Mouse (Mus musculus): ENCODE results near the gene Cfap126.
"Not testable (repeated sequence)": the region's sequence is repeated elsewhere in the genome, so short reads cannot be mapped to it uniquely, and the experiment has no call there.

Gene Cfap126

DNA sequence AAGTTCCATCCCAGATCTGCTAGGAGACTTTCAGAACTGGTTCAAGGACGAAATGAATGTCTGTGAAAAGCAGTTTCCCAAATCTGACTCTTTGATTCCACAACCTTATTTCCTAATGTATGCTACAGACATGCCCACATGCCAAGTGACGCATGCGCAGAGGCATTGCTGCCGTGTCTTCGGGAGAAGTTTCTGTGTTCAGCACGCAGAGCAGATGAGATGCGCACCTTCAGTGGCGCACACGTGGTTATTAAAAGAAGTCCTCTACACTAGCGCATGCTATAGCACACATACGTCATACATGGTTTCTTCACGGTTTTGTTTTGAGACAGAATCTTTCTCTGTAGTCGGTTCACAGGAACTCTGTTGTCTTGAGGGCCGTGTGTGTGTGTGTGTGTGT is 5.7 kb downstream of the Cfap126 start:
- Histone ChIP-seq H3K36me3 (ENCODE audit: insufficient read depth, low read length) (no peaks in the 10 kb centered on the region), H3K9me3 (ENCODE audit: low read length) (no peaks in the 10 kb centered on the region), H3K4me3 (replicated peaks; ENCODE audit: low read length) (no peak overlapping the region), H3K27me3 (ENCODE audit: insufficient read depth, low read length) (no peaks in the 10 kb centered on the region; the same call in 1 of the 2 replicates), H3K4me1 (replicated peaks; ENCODE audit: low read depth, low read length) (peaks cover 27% of the 10 kb centered on the region)
- TF ChIP-seq CTCF (conservative IDR thresholded peaks at IDR 0.05; ENCODE audit: low read length), result no peak
- no peak for TF ChIP-seq POU5F1 (IDR thresholded peaks at IDR 0.05; ENCODE audit: borderline replicate concordance, low read length)
- TF ChIP-seq NANOG (IDR thresholded peaks at IDR 0.05; ENCODE audit: borderline replicate concordance, low read length), result no peak

DNA sequence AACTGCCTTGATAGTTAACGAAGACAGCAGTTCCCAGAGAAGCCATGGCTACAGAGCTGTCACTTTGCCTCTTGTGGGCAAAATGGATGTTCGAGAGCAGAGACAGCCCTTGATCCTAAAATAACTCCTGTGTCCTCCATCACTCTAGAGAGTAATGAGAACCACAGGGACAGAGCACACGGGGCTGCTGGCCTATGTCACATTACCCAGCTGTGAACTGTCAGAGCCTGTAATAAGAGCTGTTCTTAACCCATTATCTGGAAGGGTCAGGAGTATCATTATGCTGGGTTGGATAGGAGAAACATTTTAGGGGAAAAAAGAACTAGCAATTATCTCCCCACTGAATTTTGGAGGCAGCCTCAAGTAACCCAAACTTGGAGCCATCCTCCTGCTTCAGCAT is 7.2 kb downstream of the Cfap126 start:
- TF ChIP-seq CTCF (conservative IDR thresholded peaks at IDR 0.05; ENCODE audit: low read length) (no peak), NANOG (IDR thresholded peaks at IDR 0.05; ENCODE audit: borderline replicate concordance, low read length) (no peak), POU5F1 (IDR thresholded peaks at IDR 0.05; ENCODE audit: borderline replicate concordance, low read length) (no peak)
- Histone ChIP-seq H3K4me1 (replicated peaks; ENCODE audit: low read depth, low read length) (peaks cover 40% of the 10 kb centered on the region), H3K36me3 (ENCODE audit: insufficient read depth, low read length) (no peaks in the 10 kb centered on the region), H3K4me3 (replicated peaks; ENCODE audit: low read length) (no peak overlapping the region), H3K27me3 (ENCODE audit: insufficient read depth, low read length) (no peaks in the 10 kb centered on the region), H3K9me3 (ENCODE audit: low read length) (no peaks in the 10 kb centered on the region)

DNA sequence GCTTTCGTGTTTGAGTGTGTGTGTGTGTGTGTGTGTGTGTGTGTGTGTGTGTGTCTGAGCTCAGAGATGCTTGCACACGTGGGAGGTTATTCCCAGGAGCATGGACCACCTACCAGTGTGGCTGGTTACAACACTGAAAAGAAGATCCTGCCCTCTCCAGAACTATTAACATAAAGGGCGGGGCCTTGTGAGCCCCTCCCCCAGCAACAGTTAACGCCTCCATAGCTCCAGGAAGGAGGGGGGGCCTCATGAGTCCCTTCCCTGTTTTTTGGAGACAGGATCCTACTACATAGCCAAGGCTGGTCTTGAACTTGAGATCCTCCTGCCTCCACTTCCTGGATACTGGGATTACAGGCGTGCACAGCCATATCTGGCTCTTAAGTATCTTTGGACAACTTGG is 8.1 kb downstream of the Cfap126 start:
- no peaks in the 10 kb centered on the region for H3K27me3 ChIP-seq (ENCODE audit: insufficient read depth, low read length)
- peaks cover 50% of the 10 kb centered on the region for H3K4me1 ChIP-seq (replicated peaks; ENCODE audit: low read depth, low read length)
- H3K36me3 ChIP-seq (ENCODE audit: insufficient read depth, low read length), result no peaks in the 10 kb centered on the region
- no peaks in the 10 kb centered on the region for H3K9me3 ChIP-seq (ENCODE audit: low read length)
- no peak for TF ChIP-seq NANOG (IDR thresholded peaks at IDR 0.05; ENCODE audit: borderline replicate concordance, low read length)
- TF ChIP-seq CTCF (conservative IDR thresholded peaks at IDR 0.05; ENCODE audit: low read length), result no peak
- TF ChIP-seq POU5F1 (IDR thresholded peaks at IDR 0.05; ENCODE audit: borderline replicate concordance, low read length), result no peak
- H3K4me3 ChIP-seq (replicated peaks; ENCODE audit: low read length), result no peak overlapping the region

DNA sequence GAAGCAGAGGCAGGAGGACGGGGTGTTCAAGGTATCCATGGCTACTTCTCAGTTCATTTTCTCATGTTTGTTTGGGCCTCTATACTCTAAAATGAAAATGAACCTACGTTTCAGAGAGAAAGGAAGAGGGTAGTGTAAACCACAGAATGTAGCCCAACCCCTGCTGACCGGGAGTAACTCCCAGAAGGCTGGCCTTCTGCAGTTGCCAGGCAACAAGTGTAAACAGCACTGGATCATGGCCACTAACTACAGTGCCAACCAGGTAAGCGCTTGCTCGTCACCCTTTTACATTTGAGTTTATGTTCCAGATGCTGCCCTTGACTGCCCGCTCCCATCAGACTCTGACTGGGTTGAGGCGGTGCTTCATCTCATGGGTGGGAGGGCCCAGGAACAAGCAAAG is 9.2 kb downstream of the Cfap126 start:
- Histone ChIP-seq H3K9me3 (ENCODE audit: low read length) (no peaks in the 10 kb centered on the region), H3K27me3 (ENCODE audit: insufficient read depth, low read length) (no peaks in the 10 kb centered on the region), H3K36me3 (ENCODE audit: insufficient read depth, low read length) (peaks cover 3% of the 10 kb centered on the region), H3K4me3 (replicated peaks; ENCODE audit: low read length) (no peak overlapping the region), H3K4me1 (replicated peaks; ENCODE audit: low read depth, low read length) (peaks cover 54% of the 10 kb centered on the region)
- TF ChIP-seq NANOG (IDR thresholded peaks at IDR 0.05; ENCODE audit: borderline replicate concordance, low read length) (no peak), CTCF (conservative IDR thresholded peaks at IDR 0.05; ENCODE audit: low read length) (no peak), POU5F1 (IDR thresholded peaks at IDR 0.05; ENCODE audit: borderline replicate concordance, low read length) (no peak)

DNA sequence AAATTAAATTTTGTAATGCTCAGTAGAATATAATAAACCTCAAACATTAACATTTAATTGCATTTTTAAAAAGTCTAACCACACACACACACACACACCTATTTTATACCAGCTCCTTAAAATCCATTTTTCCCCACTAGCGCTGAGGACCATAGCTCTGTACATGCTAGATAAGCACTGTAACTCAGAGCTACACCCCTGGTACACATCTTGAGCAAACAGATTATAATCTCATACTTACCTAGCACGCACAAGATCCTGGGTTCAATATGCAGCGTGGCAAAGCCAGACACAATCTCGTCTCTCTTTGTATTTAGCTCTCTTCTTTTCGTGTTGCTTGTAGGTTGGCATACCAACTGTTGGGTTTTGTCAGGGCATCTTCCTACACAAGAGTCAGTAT is 10.7 kb downstream of the Cfap126 start:
- Histone ChIP-seq H3K27me3 (ENCODE audit: insufficient read depth, low read length) (no peaks in the 10 kb centered on the region), H3K36me3 (ENCODE audit: insufficient read depth, low read length) (peaks cover 17% of the 10 kb centered on the region), H3K4me1 (replicated peaks; ENCODE audit: low read depth, low read length) (peaks cover 61% of the 10 kb centered on the region), H3K9me3 (ENCODE audit: low read length) (no peaks in the 10 kb centered on the region), H3K4me3 (replicated peaks; ENCODE audit: low read length) (no peak overlapping the region)
- TF ChIP-seq POU5F1 (IDR thresholded peaks at IDR 0.05; ENCODE audit: borderline replicate concordance, low read length), result no peak
- no peak for TF ChIP-seq NANOG (IDR thresholded peaks at IDR 0.05; ENCODE audit: borderline replicate concordance, low read length)

DNA sequence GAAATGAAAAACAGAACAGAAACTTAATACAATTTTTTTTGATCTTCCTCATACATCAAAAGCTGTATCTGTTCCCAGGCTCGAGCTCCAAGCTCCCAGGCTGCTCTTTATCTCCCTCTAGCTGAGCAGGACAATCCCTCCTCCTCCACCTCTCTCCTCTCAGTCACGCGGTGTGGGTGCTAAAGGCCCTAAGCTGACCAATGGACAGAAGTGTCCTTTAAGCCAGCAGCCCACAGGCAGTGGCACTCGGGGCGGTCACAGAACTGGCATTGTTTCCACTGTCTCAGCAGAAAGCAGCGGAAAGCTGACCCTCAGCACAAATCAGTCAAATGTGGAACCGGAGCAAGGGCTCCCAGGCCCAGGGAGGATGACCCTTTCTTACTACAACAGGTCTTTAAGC is 15.5 kb downstream of the Cfap126 start:
- H3K4me1 ChIP-seq (replicated peaks; ENCODE audit: low read depth, low read length), result peaks cover 73% of the 10 kb centered on the region
- no peaks in the 10 kb centered on the region for H3K27me3 ChIP-seq (ENCODE audit: insufficient read depth, low read length)
- TF ChIP-seq CTCF (conservative IDR thresholded peaks at IDR 0.05; ENCODE audit: low read length), result no peak
- TF ChIP-seq NANOG (IDR thresholded peaks at IDR 0.05; ENCODE audit: borderline replicate concordance, low read length), result no peak
- TF ChIP-seq POU5F1 (IDR thresholded peaks at IDR 0.05; ENCODE audit: borderline replicate concordance, low read length), result no peak
- H3K9me3 ChIP-seq (ENCODE audit: low read length), result no peaks in the 10 kb centered on the region
- H3K4me3 ChIP-seq (replicated peaks; ENCODE audit: low read length), result peak overlapping the region; percentile 55; the same call in 1 of the 2 replicates
- H3K36me3 ChIP-seq (ENCODE audit: insufficient read depth, low read length), result peaks cover 56% of the 10 kb centered on the region

DNA sequence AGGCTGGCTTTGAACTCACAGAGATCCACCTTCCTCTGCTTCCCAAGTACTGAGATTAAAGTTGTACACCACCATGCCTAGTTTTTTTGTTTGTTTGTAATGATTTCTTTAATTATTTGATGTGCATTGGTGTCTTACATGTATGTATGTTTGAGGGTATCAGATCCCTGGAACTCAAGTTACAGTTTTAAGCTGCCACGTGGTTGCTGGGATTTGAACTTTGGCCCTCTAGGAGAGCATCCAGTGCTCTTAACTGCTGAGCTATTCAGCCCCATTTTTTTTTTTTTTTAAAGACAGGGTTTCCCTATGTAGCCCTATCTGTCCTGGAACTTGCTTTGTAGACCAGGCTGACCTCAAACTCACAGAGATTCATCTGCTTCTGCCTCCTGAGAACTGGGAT is 17.3 kb downstream of the Cfap126 start:
- Histone ChIP-seq H3K4me3 (replicated peaks; ENCODE audit: low read length) (no peak overlapping the region), H3K27me3 (ENCODE audit: insufficient read depth, low read length) (no peaks in the 10 kb centered on the region), H3K36me3 (ENCODE audit: insufficient read depth, low read length) (peaks cover 71% of the 10 kb centered on the region), H3K9me3 (ENCODE audit: low read length) (no peaks in the 10 kb centered on the region), H3K4me1 (replicated peaks; ENCODE audit: low read depth, low read length) (peaks cover 74% of the 10 kb centered on the region)
- no peak for TF ChIP-seq NANOG (IDR thresholded peaks at IDR 0.05; ENCODE audit: borderline replicate concordance, low read length)
- no peak for TF ChIP-seq POU5F1 (IDR thresholded peaks at IDR 0.05; ENCODE audit: borderline replicate concordance, low read length)
- TF ChIP-seq CTCF (conservative IDR thresholded peaks at IDR 0.05; ENCODE audit: low read length), result no peak

DNA sequence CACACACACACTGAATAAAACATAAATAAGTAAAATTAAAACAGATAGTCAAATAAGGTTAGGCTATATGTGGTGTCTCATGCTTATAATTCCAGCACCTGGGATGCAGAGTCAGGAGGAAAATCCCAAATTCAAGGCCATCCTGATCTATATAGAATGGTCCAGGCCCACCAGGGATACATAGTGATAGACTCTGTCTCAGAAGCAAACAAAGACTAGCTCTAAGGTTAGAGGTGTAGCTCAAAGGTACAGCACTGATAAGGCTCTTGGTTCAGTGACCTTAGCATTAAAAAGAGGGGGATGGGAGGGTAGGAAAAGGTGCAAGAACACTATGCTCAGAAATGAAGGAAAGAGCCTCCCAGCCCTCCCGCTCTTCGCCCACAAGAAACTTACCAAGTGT is 21.9 kb downstream of the Cfap126 start:
- TF ChIP-seq NANOG (IDR thresholded peaks at IDR 0.05; ENCODE audit: borderline replicate concordance, low read length) (no peak), POU5F1 (IDR thresholded peaks at IDR 0.05; ENCODE audit: borderline replicate concordance, low read length) (no peak), CTCF (conservative IDR thresholded peaks at IDR 0.05; ENCODE audit: low read length) (no peak)
- H3K4me1 ChIP-seq (replicated peaks; ENCODE audit: low read depth, low read length), result peaks cover 76% of the 10 kb centered on the region
- peaks cover 70% of the 10 kb centered on the region for H3K36me3 ChIP-seq (ENCODE audit: insufficient read depth, low read length)
- no peaks in the 10 kb centered on the region for H3K27me3 ChIP-seq (ENCODE audit: insufficient read depth, low read length)
- no peaks in the 10 kb centered on the region for H3K9me3 ChIP-seq (ENCODE audit: low read length)
- no peak overlapping the region for H3K4me3 ChIP-seq (replicated peaks; ENCODE audit: low read length)

DNA sequence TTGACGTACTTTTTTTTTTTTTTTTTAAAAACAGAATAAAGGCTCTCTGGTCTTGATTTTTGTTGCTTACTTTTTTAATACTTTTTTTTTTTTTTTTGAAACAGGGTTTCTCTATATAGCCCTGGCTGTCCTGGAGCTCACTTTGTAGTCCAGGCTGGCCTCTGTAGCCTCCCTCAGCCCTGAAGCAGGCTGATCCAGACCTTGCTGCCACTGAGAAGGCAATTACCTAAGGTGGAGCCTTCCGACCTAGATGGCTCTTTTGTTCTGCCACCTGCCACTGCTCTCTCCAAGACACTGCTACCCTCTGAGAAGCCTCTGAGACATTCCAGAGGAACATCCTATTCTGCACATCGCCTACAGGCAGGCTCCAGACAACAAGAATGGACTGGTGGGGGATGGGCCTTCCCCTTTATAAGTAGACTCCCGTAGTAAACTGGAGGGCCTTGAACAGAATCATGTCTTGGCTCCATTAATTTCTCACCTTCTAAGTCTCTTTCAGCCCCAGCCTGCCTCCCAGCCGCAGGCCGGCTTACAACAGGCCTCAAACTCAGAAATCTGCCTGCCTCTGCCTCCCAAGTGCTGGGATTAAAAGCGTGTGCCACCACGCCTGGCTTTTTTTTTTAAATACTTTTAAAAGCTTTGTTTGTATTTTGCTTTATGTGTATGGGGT is 23.9 kb downstream of the Cfap126 start:
- Histone ChIP-seq H3K36me3 (ENCODE audit: insufficient read depth, low read length) (peaks cover 71% of the 10 kb centered on the region), H3K4me1 (replicated peaks; ENCODE audit: low read depth, low read length) (peaks cover 63% of the 10 kb centered on the region)
- not testable (repeated sequence) for H3K9me3 ChIP-seq (ENCODE audit: low read length); H3K4me3 ChIP-seq (replicated peaks; ENCODE audit: low read length); H3K27me3 ChIP-seq (ENCODE audit: insufficient read depth, low read length)

DNA sequence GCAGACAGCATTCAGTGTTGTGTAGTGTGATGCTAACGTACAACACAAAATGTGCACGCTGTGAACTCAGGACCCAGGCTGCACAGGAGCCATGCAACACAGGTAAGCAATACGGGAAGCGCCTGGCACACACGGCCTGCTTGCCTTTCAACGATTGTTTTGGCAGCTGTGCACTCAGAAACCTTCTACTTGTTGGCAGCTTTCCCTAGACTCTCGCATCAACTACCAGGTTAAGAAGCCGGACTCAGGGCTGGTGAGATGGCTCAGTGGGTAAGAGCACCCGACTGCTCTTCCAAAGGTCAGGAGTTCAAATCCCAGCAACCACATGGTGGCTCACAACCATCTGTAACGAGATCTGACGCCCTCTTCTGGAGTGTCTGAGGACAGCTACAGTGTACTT is 29.3 kb downstream of the Cfap126 start:
- peaks cover 68% of the 10 kb centered on the region for H3K36me3 ChIP-seq (ENCODE audit: insufficient read depth, low read length)
- not testable (repeated sequence) for H3K4me3 ChIP-seq (replicated peaks; ENCODE audit: low read length); H3K27me3 ChIP-seq (ENCODE audit: insufficient read depth, low read length); H3K9me3 ChIP-seq (ENCODE audit: low read length)
- H3K4me1 ChIP-seq (replicated peaks; ENCODE audit: low read depth, low read length), result peaks cover 26% of the 10 kb centered on the region

Data from E14TG2a.4 (cell line).